Mouse (Mus musculus) common myeloid progenitor, adult 5-6 weeks (primary cell): ENCODE data around the gene Kif26a. TPM values are rescaled to one million over a fixed set of nuclear protein-coding genes. Genes with fewer than 3 reads are reported as not detected.

ENCODE experiments used
- ATAC-seq: replicated peaks from 2 replicates; pipeline ENCODE4 v1.8.0; 2016; ENCODE audit warnings: low read depth, mild to moderate bottlenecking, moderate TSS enrichment, inconsistent platforms; ENCODE audit not compliant: poor library complexity, severe bottlenecking
- total RNA-seq: library from RNA; stranded (forward); fragments of 200-1000, 187-1606 nt; gene quantifications from 2 replicates; pipeline ENCODE4 v1.2.3, GENCODE M21; 2017

The Kif26a gene
- total RNA-seq, 1 experiment from 2014 or later, result not detected

DNA sequence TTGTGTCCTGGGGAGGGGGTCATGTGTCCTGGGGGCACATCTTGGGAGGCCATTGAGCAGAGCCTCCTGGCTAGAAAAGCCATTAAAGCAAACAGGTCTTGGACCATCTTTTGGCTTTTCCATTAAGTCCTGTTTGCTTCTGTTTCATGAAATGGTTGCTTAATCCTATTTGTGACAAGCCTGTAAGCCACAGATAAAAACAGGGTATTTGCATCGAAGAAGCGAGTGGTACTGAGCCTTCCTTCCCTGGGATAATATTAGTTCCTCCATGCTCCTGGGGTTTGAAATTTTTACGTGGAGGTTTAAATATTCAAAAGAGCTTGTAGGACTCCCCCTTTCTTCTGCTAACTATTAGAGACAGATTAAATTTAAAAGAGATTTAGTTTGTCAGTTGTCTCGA, 61.7 kb downstream of the Kif26a start:
- no peak for ATAC-seq

DNA sequence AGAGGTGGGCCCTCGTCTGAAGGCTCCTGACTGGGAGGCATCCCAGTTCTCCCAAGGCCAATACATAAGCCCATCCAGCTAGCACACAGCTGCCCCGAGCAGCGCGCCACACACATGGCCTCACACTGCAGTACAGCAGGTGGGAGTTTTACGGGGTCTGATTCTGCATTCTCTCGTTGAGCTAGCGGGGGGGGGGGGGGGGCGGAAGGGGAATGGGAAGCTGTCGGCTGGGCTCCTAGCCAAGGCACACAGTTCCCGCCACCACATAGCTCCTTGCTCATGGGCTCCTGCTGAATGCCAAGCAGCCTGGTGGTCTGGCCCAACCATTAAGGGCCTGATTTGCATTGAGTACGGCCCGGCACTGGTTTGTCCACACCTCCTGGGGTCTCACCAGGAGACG, 64.6 kb downstream of the Kif26a start:
- no peak for ATAC-seq

DNA sequence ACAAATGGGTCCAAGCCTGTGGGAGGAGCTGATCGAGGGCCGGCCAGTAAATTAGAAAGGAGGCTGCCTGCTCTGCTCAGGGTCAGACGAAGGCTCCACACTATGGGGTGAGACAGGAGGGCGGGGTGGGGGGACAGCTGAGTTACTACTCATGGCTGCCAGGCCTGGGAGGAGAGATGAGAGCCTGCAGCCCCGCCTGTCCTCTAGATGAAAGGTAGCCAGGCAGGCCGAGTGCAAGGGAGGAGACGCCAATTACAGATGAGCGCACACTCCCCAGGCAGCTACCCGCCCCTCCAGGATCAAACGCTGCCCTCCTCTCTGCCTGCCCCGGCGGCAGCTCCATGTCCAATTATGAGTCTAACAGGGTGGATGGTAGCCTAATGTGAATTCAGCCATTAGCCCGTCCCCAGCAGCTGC, 68.4 kb downstream of the Kif26a start:
- ATAC-seq, result no peak

- ATAC-seq, result no peak
These were observed 69.5 kb downstream of the Kif26a start for GRCm38 (mm10) chr12:112215545-112215944.

GRCm38 (mm10) chr12:112217021-112217420, 71.0 kb downstream of the Kif26a start:
- no peak for ATAC-seq

DNA sequence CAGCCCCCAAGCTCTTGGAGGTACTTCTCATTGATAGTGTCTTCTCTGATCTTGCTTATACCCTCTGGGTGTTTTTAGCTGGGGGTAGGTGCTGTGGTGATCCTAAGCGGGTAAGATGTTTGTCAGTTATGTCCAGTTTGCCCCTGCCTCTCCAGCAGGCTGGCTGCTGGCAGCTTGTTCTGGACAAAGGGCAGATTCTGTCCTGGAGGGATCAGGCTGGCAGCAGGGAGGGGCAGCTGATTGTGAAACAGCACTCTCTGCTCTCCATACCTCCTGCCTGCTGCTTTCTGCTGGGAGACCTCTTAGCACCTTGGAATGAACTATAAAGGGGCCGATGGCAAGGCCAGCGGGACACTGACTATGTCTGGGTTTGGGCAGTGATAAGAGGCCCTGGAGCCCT, 71.7 kb downstream of the Kif26a start:
- no peak for ATAC-seq

DNA sequence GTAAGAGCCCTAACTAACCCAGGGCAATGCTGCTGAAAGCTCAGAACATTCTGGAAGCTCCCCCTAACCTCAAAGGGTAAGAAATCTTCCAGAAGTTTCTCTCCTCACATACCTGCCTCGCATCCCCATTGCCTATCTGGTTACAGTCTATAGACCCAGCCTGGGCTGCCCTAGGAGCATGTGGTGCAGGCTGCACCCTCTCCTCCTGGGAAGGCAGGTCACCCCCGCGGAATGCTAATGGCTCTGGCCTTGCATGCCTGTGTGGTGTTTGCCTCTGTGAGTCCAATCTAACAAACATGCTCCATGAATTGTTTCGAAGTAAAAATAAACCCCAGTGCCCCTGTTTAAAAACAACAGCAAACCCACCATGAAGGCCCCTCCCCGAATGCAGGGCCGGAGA, 75.3 kb downstream of the Kif26a start:
- ATAC-seq, result no peak

GRCm38 (mm10) chr12:112221754-112222439, 75.9 kb downstream of the Kif26a start:
- ATAC-seq, result no peak

GRCm38 (mm10) chr12:112223721-112224337, 77.8 kb downstream of the Kif26a start:
- ATAC-seq, result no peak

DNA sequence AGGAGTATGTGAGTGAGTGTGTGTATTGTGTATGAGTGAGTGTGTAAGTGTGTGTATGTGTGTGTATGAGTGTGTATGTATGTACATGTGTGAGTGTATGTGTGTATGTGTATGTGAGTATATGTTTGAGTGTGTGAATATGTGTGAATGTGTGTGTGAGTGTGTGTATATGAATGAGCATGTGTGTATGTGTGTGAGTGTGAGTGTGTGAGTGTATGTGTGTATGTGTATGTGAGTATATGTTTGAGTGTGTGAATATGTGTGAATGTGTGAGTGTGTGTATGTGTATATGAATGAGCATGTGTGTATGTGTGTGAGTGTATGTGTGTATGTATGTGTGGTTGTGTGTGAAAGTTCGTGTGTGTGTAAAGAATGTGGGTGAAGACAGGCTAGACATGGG, 80.2 kb downstream of the Kif26a start:
- ATAC-seq, result no peak

DNA sequence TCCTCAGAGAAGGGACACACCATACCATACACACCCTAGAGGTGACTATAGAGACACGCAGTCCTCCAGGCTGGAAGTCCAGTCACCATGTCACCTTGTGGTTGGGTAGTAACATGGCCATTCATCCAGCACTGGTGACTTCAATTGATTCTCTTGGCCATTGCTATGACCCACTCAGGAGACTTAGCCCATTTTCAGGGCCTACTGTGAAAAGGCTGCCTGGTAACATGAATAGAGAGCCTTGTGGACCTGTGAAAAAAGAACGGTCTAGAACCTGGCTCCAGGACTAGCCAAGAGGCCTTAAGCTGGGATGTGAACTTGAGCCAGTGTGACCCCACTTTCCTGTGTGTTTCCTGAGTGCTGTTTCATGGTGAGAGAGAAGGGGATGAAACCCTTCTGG, 80.6 kb downstream of the Kif26a start:
- no peak for ATAC-seq

- ATAC-seq, result no peak
These were observed 83.1 kb downstream of the Kif26a start for GRCm38 (mm10) chr12:112229084-112229483.

GRCm38 (mm10) chr12:112230196-112230595, 84.2 kb downstream of the Kif26a start:
- ATAC-seq, result no peak

Other genes starting within 250 kb of the Kif26a start
- 12.7 and 18.3 TPM in 2 replicates for gene Ppp1r13b, start 238.1 kb upstream of the Kif26a start, total RNA-seq
- 466 and 542 TPM in 2 replicates for gene Atp5mpl, start 179.2 kb upstream of the Kif26a start, total RNA-seq
- 0.09 TPM in 1 of 2 replicates, not detected in the other for gene Tdrd9, start 174.6 kb upstream of the Kif26a start, total RNA-seq
- not detected in 2 replicates for gene Rd3l, start 164.9 kb upstream of the Kif26a start, total RNA-seq
- gene Aspg, start 39.5 kb upstream of the Kif26a start, total RNA-seq, result not detected in 2 replicates